Mouse (Mus musculus): ENCODE measurements around the gene Cenpq.

DNA sequence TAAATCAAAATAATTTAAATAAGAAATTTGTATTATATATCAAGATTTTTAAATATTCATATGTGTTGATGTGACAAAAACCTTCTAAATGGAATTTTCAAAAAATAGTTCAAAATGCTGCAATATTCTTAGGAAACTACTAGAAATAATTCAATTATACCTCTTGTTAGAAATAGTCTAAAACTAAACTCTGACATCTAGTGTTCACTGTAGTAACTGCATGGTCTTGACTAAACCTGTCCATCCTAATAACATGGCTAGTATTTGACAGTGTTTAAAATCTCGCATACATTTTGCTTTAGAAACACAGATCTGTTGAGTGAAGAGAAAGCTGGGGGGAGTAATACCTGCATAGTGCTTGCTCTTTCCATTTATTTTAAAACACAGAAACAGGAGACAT is 38.0 kb downstream of the Cenpq start:
- TF ChIP-seq POLR2A (IDR thresholded peaks at IDR 0.05; ENCODE audit: control insufficient read depth, low read depth, low read length) (no peak), CTCF (IDR thresholded peaks at IDR 0.05; ENCODE audit: control insufficient read depth, insufficient read depth, insufficient replicate concordance, low read depth, low read length) (no peak)
